Mouse (Mus musculus): ENCODE data around the gene P2ry10.

P2ry10 gene

DNA sequence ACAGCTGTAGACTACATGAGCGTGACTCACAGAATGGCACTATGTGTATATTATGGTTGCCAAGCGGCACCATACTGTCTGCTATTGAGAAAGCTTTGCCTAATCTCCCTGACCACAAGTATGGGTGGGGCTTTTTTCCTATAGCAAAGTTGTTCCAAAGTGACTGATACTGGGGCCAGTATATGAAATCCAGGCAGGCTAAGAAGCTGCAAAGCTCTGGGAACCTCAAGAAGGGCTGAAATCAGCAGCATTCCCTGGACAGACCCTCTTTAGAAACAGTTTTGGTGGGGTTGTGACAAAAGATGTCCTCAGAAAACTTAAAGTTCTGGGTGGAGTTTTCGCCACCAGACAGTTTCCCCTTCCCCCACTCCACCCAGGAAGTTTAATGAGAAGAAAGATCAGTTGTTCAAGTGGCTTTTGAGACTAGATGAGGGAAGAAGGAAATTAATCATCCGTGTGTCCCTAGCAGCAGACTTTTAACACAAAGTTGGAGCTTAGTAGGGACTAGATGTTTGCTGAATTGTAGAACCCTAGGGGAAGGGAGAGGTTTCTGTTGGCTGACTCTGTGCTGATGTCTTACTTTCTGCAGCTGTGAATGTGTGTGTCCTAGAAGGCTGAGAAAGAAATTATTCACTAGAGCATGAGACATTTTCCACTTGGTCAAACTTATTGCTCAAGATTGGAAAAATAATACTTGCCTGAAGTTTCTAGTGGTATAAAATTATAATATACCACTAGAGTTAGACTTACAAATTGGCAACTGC, 62.6 kb downstream of the P2ry10 start:
- no peaks in the 10 kb centered on the region for H3K27me3 ChIP-seq (ENCODE audit: control insufficient read depth, insufficient read depth, low read length, poor library complexity, severe bottlenecking)
- no peaks in the 10 kb centered on the region for H3K36me3 ChIP-seq (ENCODE audit: control insufficient read depth, insufficient read depth, low read length, poor library complexity, severe bottlenecking)
- DNase-seq (ENCODE audit: low read depth, low spot score) = peak; percentile 69

All from splenic B cell, adult 2 months (primary cell).